Mouse (Mus musculus) gastrocnemius, postnatal 25 days (tissue): ENCODE results near the gene Slc5a5. TPM values are rescaled to one million over a fixed set of nuclear protein-coding genes. Genes with fewer than 3 reads are reported as not detected.

Experiments used
- DNase-seq: peaks from one replicate; pipeline ENCODE4 v3.0.0; 2022
- long read RNA-seq, 2 experiments: library from polyadenylated mRNA; stranded (forward); transcript quantifications; one replicate each; pipeline ENCODE4 v2.0.0; 2021
- total RNA-seq, 2 experiments: library from RNA; stranded (reverse); gene quantifications; 1 replicate in 1 of 2; 2 replicates in 1 of 2; pipeline ENCODE4 v1.2.3; 2021

Slc5a5 gene
- not detected for total RNA-seq
- long read RNA-seq, experiment 1: 0 reads
- long read RNA-seq, experiment 2: 0 reads

DNA sequence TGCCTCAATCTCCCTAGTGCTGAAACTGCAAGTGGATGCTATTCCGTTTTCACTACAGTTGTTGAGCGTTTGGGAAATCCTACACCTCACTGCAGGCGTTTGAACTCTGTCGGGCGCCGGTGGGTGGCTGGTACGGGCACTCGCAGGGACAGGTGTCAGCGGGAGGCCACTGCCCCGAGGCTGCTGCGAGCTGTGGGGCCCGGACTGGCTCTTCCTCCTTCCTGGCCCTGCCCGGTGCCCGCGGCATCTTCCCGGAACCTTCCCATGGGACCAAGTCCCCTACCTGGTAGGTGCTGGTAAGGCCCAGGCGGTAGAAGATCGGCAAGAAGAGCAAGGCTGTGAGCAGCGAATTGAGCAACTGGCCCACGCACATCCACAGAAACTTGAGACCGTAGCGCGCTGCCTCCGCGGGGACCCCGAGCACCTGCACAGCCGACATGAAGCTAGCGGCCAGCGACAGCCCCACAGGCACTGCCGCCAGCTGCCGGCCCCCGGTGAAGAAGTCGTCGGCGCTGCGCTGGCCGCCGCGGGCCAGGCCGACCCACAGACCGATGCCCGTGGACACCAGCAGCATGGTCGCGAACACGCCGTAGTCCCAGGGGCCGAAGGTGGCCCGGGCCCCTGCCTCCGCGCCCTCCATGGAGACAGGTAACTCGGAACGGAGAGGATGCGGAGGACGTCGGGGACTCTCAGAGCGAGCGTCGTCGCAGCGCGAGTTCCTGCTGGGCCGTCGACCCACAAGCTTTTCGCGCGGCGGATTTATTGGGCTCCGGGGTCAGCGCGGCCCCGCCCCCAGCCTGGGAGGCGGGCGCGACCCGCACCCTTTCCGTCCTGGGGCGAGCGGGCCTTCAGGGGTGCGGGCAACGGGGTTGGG lies at the start of gene Slc5a5:
Gene Slc5a5 (minus strand): TSS at position 736 of the 874 bp plus-strand sequence.
- DNase-seq: no peak

DNA sequence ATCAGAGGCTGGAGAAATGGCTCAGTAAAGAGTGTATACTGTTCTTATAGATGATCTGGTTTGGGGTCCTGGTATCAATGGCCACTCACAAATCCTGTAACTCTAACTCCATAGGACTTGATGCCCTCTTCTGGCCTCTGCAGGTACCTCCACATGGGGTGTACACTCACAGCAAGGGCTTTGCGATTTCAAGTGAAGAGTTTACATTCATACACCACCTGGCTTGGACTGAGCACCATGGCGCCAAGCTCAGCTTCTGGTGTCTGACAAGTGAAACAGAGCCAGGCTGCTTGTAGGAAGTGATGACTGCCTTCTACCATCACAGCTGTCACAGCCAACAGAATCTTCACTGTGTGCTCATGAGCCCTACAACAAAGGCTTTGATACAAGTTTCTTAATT lies 48.9 kb upstream of the Slc5a5 start:
- no peak for DNase-seq

DNA sequence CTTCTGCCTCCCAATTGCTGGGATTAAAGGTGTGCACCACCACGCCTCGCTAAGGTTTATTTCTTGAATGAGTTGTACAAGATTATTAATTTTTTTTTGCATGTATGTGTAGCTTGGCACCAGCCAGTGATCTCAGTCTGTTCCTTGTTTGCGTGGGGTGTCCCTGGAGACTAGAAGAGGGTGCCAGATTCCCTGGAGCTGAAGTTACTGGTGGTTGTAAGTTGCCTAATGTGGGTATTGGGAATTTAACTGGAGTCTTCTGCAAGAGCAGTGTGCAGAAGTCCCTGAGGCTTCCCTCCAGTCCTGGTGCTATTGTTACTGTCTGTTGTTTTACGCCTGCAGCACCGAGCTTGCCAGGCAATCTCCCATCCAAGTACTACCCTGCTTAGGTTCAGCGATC lies 44.6 kb upstream of the Slc5a5 start:
- no peak for DNase-seq

DNA sequence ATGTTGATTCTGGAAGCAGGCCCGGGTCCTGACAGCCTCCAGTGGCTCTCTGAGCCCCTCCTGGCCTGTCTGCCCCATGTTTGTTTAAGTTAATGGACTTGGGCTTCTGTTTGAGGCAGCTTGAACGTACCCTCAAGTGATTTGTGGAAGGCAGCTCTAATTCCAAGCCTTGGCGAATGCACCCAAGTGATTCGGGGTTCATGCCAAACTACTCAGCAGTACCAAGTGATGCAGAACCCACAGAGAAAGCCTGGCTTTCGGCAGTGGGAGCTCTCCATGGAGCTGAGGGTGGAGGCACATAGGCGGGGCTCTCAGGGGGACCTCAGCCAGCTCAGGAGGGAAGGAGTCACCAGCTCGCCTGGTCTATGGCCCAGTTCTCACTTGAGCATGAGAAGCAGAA lies 42.2 kb upstream of the Slc5a5 start:
- DNase-seq: no peak

DNA sequence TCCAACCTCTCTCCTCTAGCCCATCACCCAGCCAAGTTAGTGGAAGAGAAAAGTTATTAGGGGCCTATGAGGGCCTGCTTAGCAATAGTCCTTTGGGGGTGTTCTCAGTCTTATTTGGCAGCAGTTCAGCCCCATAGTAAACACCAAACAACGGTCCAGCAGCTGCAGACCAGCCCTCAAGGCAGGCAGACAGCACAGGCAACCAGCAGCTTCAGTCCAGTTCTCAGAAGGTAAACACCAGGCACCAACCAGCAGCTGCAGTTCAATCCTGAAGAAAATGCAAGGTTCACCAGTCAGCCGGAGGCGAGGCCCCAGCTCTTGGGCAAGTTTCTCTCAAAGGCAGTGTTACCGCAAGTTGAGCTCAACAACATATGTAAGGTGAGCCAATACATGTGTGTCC lies 40.5 kb upstream of the Slc5a5 start:
- no peak for DNase-seq

DNA sequence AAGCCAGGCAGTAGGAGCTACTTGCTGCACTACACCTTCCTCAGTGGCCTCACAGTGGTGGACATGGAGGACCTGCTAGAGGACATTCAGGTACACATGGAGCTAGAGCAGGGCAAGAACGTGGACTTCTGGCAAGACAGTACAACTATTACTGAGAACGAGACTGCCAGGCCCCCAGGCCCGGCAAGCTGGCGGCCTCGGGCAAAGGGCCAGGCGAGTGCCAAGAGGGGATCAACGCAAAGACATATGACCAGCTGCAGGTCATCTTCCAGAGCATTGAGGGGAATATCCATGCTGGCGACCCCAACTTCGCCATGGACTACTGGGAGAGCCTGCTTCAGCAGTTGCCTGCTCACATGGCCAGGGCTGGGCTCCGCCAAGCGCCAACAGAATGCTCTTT lies 39.2 kb upstream of the Slc5a5 start:
- DNase-seq: no peak

DNA sequence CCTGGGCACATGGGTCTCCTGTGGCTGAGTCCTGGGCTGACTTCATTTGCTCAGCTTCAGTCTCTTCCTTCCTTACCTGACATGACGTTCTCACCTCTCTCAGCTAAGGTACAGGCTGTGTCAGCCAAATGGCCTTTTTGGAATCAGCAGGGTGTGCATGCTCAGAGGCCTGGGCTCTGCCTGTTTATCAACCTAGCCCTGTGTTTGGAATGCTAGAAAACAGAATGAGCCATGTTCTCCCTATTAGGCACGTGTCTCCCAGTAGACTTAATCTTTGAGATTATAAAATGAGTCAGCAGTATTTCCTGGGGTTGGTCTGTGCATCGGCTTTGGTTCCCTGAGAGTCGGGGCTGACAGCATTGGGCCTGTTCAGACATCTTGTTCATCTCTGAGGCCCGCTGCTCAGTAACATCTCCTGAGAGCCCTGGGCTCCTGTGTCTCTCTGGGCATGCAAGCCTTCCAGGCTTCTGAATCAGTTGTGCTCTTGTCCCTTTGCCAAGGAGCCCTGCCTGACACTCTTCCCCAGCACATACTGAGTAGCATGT lies 36.3 kb upstream of the Slc5a5 start:
- no peak for DNase-seq

DNA sequence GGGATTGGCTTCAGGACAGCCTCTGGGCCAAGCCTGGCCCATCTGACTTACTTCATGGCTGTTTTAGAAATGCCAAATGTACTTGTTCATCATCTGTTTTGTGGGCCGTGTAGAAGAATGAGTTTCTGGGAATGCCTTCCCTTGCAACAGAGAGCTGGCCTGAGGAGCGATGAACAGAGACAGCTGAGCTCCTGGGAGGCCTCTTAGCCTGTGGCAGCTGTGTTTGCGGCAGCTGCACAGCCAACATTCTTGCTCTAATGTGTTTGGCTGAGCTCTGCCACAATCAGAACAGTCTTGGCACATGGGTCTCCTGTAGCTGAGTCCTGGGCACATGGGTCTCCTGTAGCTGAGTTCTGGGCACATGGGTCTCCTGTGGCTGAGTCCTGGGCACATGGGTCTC lies 35.5 kb upstream of the Slc5a5 start:
- DNase-seq: peak; percentile 35

DNA sequence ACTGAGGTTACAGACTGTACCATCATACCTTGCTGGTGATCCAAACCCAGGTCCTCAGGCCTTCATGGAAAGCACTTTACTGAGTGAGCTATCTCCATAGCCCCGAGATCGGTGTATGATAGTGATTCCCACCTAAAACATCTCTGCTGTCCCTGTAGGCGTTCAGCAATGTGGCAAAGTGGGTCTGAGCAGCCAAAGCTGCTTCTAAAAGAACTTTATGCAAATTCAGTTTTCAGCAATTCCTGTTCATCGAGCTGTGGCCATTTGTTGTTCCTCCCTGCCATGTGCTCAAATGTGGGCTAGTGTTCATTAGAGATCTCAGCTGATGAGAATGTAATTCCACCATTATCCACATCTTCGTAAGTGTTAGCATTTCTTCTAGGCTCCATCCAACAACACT lies 33.8 kb upstream of the Slc5a5 start:
- no peak for DNase-seq

DNA sequence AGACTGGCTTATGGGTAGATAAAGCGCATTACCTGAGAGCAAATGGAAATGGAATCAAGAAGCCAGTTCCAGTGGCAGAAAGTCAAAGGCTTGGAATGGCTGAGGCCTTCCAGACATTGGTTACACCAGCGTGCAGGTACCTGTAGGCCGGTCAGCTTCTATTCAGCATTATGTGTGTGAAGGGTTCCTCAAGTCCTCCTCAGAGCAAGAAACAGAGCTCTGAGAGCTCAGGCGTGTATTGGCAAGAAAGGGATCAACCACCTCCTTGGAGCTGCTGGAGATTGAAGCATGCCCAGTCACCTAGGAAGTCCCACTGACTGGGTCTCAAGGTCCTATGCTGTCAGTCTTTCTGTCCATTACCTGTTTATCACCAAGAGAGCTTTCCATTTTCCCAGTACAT lies 33.2 kb upstream of the Slc5a5 start:
- no peak for DNase-seq

DNA sequence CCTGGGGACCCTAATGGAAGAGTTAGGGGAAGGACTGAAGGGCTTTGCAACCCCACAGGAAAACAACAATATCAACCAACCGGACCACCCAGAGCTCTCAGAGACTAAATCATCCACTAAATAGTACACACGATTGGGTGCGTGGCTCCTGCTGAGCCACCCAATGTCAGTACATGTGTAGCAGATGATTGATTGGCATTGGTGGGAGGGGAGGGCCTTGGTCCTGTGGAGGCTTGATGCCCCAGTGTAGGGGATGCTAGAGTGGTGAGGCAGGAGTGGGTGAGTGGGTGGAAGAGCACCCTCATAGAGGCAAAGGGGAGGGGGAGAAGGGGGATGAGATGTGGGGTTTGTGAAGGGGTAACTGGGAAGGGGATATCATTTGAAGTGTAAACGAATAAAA lies 31.6 kb upstream of the Slc5a5 start:
- DNase-seq: no peak

DNA sequence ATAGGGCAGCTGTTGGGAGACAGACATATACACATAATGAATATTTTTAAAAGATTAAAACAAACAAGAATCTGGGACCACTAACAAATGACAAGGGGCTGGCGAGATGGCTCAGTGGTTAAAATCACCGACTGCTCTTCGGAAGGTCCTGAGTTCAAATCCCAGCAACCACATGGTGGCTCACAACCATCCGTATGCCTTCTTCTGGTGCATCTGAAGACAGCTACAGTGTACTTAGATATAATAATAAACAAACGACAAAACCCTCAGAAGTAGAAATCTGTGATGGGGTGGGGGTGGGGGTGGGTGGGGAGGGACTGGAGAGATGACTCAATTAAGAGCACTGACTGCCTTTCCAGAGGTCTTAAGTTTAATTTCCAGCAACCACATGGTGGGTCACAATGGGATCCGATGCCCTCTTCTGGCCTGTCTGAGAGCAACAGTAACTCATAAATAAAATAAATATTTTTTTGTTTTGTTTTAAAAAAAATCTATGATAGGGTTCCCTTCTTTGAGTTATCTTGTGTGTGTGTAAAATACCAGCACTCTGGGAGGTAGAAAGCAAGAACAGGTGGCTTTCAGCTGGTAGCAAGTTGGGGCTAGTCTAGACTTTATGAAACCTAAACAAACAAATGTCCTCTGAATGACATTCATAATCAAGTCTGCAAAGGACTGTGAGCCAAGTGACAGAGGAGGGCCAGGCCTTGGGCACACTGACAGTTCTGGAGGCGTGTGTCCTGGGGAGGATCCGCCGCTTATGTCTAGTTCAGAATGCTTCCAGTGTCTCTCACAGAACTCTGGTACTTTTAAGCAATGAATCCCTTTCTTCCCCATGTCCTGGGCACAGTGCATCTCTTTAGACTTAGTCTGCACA lies 27.7 kb upstream of the Slc5a5 start:
- DNase-seq: no peak

DNA sequence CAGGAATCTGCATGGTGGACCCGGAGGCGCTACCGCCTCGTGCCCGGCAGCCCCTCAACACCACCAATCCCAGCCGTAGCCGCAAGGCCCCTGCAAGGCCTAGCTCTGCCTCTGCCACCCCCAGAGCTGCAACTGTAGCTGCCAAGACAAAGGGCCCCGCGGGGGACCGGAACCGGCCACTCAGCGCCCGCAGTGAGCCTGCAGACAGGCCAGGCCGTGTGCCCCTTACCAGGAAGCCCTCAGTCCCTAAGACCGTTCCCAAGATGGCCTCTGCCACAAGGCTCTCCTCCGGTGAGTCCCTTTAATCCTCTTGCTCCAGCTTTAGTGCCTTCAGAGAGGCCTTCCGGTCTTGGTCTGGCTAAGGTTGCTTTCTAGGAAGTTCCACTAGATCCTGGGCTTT lies 22.1 kb upstream of the Slc5a5 start:
- no peak for DNase-seq

DNA sequence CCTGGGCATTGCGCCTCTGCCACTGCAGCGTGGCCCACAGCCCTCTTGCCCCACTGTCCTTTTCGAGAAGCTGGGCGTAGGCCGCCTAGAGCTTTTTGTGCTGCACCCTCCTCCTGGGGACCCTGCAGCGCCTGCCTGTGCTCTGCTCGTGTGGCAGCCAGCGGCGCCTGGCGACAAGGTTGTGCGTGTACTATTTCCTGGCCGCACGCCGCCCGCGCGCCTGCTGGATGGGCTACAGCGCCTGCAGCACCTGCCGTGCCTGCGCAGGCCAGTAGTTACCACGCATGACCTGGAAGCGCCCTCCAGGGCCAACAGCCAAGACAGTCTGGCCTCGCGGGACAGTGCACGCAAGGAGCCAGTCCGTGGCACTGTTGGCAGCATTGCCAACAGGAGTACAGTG lies 21.0 kb upstream of the Slc5a5 start:
- no peak for DNase-seq

DNA sequence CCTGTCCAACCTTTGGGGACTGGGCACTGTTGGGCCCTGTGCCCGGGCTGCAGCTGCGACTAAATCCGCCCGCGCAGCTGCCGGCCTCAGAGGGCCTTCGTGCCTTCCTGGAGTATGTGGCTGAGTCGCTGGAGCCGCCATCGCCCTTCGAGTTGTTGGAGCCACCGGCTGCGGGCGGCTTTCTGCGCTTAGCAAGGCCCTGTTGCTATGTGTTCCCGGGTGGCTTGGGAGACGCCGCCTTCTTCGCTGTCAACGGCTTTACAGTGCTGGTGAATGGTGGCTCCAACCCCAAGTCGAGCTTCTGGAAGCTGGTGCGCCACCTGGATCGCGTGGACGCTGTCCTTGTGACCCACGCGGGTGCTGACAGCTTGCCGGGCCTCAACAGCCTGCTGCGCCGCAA lies 20.4 kb upstream of the Slc5a5 start:
- DNase-seq: no peak

DNA sequence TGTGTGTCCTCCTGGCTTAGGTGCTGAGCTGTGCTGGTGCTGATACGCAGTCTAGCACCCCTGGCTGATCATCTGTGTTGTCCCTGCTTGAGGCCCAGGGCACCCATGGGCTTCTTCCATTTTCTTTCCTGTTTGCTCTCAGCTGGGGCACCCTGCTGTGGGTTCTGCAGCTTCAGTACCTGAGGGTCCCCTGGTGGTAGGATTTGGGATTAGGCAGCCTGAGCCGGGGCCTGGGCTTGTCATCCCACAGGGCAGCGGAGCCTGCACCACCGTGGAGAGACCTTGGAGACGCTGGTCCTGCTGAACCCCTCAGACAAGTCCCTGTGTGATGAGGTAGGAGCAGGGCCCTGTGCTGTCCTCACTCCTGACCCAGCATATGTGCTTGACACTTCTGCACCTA lies 19.0 kb upstream of the Slc5a5 start:
- no peak for DNase-seq

DNA sequence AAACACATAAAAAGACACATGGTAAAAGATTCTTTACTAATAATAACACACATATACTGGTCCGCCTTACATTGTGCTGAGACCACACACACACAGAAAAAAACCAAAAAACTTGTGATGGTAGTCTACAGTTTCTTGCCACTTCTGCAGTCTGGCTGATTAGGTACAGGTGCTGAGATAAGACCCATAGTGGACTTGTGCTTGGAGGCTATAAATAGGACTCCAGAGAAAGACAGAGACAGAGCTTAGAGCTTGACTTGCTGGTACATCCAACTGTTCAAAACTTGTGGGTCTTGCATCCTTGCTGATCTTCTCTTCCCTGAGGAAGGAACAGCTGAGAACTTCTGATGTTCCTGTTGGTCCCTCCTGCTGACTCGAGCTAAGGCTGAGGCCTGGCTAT lies 15.0 kb upstream of the Slc5a5 start:
- DNase-seq: no peak

DNA sequence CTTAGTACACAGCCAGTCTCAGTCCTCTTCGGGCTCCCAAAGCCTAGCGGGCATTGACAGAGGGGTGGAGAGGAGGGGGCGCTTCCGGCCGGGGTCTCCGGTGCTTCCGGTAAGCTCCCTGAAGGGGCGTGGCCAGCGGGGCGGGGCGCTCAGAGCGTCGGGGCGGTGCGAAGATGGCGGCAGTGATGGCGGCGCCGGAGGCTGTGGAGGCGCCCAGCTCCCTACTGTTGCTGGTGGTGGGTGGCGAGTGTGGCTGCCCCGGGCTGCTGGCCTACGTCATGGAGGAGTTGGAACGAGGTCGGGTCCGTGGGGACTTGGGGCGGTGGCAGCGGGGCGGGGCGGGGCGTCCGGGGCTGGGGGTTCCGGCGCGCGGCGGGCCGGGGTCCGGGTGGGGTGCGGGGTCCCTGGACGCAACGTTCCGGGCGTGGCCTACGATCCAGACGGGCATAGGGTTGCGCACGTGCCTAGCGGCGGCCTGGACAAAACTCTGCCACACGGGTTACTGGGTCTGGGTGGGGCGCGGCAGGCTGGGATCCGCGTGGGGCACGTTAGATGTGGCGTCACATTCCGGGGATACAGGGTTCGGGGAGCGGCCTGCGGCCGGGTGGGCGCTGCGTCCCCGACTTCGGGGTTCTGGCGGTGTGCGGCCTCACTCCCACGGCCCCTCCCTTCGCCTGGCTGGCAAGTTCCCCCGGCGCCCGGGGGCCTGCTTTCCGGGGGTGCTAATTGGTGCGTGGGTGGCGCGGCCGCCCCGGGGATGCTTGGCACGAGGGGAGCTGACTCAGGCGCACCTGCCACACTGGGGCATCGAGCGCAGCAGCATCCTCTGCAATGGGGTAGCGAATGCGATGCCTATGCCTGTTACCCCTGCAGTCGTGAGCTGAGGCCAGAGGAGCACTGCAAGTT lies 13.5 kb upstream of the Slc5a5 start, which contains the start of gene Map1s:
Gene Map1s (plus strand): TSS at position 102 of the 906 bp plus-strand sequence.
- peak; percentile 56 for DNase-seq

DNA sequence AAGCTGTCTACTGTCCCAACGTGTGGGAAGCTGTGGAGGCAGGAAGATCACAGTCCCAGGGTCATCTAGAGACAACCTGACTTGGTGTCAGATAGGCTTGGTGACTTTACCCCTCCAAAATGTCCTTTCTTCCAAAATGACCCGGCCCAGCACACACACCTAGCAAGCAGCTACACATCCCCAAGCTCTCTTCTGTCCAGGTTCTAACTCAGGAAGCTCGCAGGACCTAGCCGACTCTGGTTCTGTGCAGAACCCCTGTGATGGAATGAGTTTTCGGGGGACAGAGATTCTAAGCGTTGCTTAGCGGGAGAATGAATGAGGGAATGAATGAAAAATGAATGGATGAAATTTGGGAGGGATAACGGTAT lies 12.9 kb upstream of the Slc5a5 start:
- DNase-seq: no peak

DNA sequence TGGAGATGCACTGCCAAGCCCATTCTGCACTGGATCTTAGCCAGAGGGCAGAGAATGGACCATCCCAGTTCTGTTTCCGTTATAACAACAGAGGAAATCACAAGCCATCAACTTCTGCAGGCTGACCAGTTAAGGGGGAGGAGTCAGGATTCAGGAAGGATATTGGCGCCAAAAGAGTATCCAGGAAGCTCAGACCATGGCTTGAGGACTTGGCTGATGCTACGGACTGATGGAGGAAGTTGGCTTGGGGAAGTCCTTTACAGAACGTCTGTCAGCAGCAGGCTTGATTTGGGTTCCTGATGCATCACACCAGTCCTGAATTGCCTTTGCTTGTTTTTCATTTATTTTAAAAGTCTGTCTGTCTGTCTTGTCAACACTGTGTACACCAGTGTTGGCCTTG lies 12.0 kb upstream of the Slc5a5 start:
- no peak for DNase-seq

DNA sequence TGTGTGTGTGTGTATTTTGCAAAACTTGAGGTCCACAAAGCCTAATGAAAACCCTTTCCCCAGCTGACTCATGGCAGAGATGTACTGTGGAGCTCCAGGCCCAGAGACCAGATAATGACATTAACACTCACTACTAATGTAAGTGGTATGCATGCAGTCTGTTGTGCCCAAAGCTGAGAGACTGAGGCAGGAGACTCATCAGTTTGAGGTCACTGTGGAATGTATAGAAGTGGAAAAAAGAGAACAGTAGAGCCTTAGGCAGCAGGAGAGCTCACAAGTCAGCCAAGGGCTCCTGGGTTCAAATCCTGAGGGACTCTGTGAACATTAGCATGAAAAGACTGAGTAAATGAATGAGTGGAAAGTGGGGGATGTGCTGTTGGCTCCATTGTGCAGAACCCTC lies 11.0 kb upstream of the Slc5a5 start:
- DNase-seq: no peak

DNA sequence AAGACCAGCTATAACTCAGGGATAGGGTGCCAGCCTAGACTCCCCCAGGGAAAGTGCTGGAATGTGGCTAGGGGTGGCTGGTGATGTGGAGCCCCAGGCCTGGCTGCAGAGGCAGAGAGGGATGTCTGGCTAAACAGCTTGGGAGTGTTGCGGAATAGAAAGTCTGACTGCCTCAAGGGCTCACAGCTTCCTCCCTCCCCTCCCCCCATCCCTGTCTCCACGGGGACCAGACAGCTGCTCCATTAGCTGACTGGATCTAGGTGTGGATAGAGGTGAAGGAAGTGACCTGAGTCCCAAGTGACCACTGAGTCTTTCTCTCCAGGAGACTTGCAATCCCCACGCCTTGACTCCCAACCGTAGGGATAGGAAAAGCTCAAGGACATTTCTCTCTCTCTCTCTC lies 10.6 kb upstream of the Slc5a5 start:
- no peak for DNase-seq
